Mouse (Mus musculus): ENCODE measurements around the gene Fnbp4.

- TF ChIP-seq CTCF (conservative IDR thresholded peaks at IDR 0.05; ENCODE audit: low read length) (no peak), NANOG (IDR thresholded peaks at IDR 0.05; ENCODE audit: borderline replicate concordance, low read length) (no peak), POU5F1 (IDR thresholded peaks at IDR 0.05; ENCODE audit: borderline replicate concordance, low read length) (no peak)
These were observed 18.4 kb upstream of the Fnbp4 start for GRCm38 (mm10) chr2:90726818-90727217.
